Mouse (Mus musculus) heart, embryonic 10.5 days (tissue): Measurements from ENCODE around the gene Rab27a. TPM values are rescaled to one million over a fixed set of nuclear protein-coding genes. Genes with fewer than 3 reads are reported as not detected.
"Not testable (repeated sequence)": the region's sequence is repeated elsewhere in the genome, so short reads cannot be mapped to it uniquely, and the experiment has no call there.

Experiments used
- DNase-seq: peaks from one replicate; pipeline ENCODE4 v3.0.0-alpha.2; 2017; ENCODE audit warnings: low spot score
- H3K27ac ChIP-seq: fragments of 300-500 bp; sonication (generic); 2 replicates; pipeline ENCODE4 v1.5.1; 2016; ENCODE audit warnings: mild to moderate bottlenecking
- H3K27me3 ChIP-seq: fragments of 300-500 bp; sonication (generic); 2 replicates; pipeline ENCODE4 v1.6.1; 2016; ENCODE audit warnings: mild to moderate bottlenecking; ENCODE audit not compliant: poor library complexity, insufficient read depth, severe bottlenecking
- H3K36me3 ChIP-seq: fragments of 300-500 bp; sonication (generic); 2 replicates; pipeline ENCODE4 v1.6.1; 2016; ENCODE audit warnings: mild to moderate bottlenecking, moderate library complexity
- H3K4me1 ChIP-seq: fragments of 300-500 bp; sonication (generic); 2 replicates; pipeline ENCODE4 v1.6.1; 2016; ENCODE audit warnings: mild to moderate bottlenecking
- H3K4me3 ChIP-seq: fragments of 300-500 bp; sonication (generic); 2 replicates; pipeline ENCODE4 v1.5.1; 2016; ENCODE audit warnings: mild to moderate bottlenecking, moderate library complexity
- H3K9me3 ChIP-seq: fragments of 300-500 bp; sonication (generic); 2 replicates; pipeline ENCODE4 v1.6.1; 2016; ENCODE audit warnings: mild to moderate bottlenecking, moderate library complexity
- WGBS: fragments of 180-500 bp; shearing (Covaris S2); methylation state at CpG from one replicate; pipeline ENCODE4 v1.1.7; 2016; 5-methylcytosine and 5-hydroxymethylcytosine counted together
- polyA plus RNA-seq: library from polyadenylated mRNA; unstranded; fragments of >200 nt; fragmentation: Nextera tagmentation; extraction: Ambion mirVana; gene quantifications from 2 replicates; pipeline ENCODE4 v1.2.1, GENCODE M21; 2016

Gene Rab27a
- polyA plus RNA-seq, 1 experiment from 2014 or later: 3.5 TPM

- Histone ChIP-seq H3K9me3 (no peaks in the 10 kb centered on the region), H3K27ac (no peak overlapping the region), H3K27me3 (no peaks in the 10 kb centered on the region; the same call in 1 of the 2 replicates), H3K36me3 (no peaks in the 10 kb centered on the region), H3K4me1 (0 out of 2 replicates have a peak, but pooled peaks cover 6% of the 10 kb centered on the region), H3K4me3 (no peak overlapping the region)
- DNase-seq: no peak
- 70% methylated on average over 8 of the region's 8 CpGs for WGBS
Measured at GRCm38 (mm10) chr9:73050606-73051005, 6.0 kb downstream of the Rab27a start.

- 43% methylated on average over 10 of the region's 10 CpGs for WGBS
- DNase-seq: no peak
- no peak overlapping the region for H3K4me3 ChIP-seq
Measured at GRCm38 (mm10) chr9:73055441-73055911, 10.8 kb downstream of the Rab27a start.

GRCm38 (mm10) chr9:73059224-73059623 lies 14.6 kb downstream of the Rab27a start:
- no peaks in the 10 kb centered on the region for H3K36me3 ChIP-seq
- no peak overlapping the region for H3K27ac ChIP-seq
- no peak for DNase-seq
- H3K4me3 ChIP-seq: no peak overlapping the region
- peaks cover 14% of the 10 kb centered on the region for H3K4me1 ChIP-seq
- no peaks in the 10 kb centered on the region for H3K9me3 ChIP-seq
- no peaks in the 10 kb centered on the region for H3K27me3 ChIP-seq
- 83% methylated on average over 4 of the region's 4 CpGs for WGBS

More at GRCm38 (mm10) chr9:73055441-73055911, 10.8 kb downstream of the Rab27a start:
- no peak overlapping the region for H3K27ac ChIP-seq
- 0 out of 2 replicates have a peak, but pooled peaks cover 8% of the 10 kb centered on the region for H3K4me1 ChIP-seq
- H3K36me3 ChIP-seq: no peaks in the 10 kb centered on the region
- H3K27me3 ChIP-seq: no peaks in the 10 kb centered on the region
- H3K9me3 ChIP-seq: no peaks in the 10 kb centered on the region

- Histone ChIP-seq H3K27me3 (no peaks in the 10 kb centered on the region), H3K4me3 (peak overlapping the region; percentile 39), H3K27ac (peak overlapping the region; percentile 36), H3K4me1 (peaks cover 30% of the 10 kb centered on the region), H3K36me3 (no peaks in the 10 kb centered on the region), H3K9me3 (no peaks in the 10 kb centered on the region)
- WGBS: 20% methylated on average over 15 of the region's 15 CpGs
- DNase-seq: no peak
Measured at GRCm38 (mm10) chr9:73063621-73064290, 19.1 kb downstream of the Rab27a start.

GRCm38 (mm10) chr9:73067086-73067485 lies 22.4 kb downstream of the Rab27a start:
- H3K27ac ChIP-seq: no peak overlapping the region
- DNase-seq: no peak
- H3K36me3 ChIP-seq: no peaks in the 10 kb centered on the region
- peaks cover 42% of the 10 kb centered on the region for H3K4me1 ChIP-seq
- H3K4me3 ChIP-seq: peak overlapping the region; percentile 38
- no peaks in the 10 kb centered on the region for H3K27me3 ChIP-seq
- no peaks in the 10 kb centered on the region for H3K9me3 ChIP-seq
- WGBS: 33% methylated on average over 10 of the region's 10 CpGs

- peak overlapping the region; percentile 17; the same call in 1 of the 2 replicates for H3K27ac ChIP-seq
- no peaks in the 10 kb centered on the region for H3K36me3 ChIP-seq
- 0 out of 2 replicates have a peak overlapping the region, but pooled peaks have one; percentile 10 for H3K4me3 ChIP-seq
- H3K27me3 ChIP-seq: no peaks in the 10 kb centered on the region
- 23% methylated on average over 6 of the region's 6 CpGs for WGBS
- no peak for DNase-seq
- peaks cover 40% of the 10 kb centered on the region for H3K4me1 ChIP-seq
- no peaks in the 10 kb centered on the region for H3K9me3 ChIP-seq
Measured at GRCm38 (mm10) chr9:73068230-73068679, 23.6 kb downstream of the Rab27a start.

GRCm38 (mm10) chr9:73068688-73069087 lies 24.0 kb downstream of the Rab27a start:
- DNase-seq: no peak
- 65% methylated on average over 6 of the region's 6 CpGs for WGBS
- Histone ChIP-seq H3K27ac (no peak overlapping the region), H3K4me3 (no peak overlapping the region), H3K27me3 (no peaks in the 10 kb centered on the region), H3K36me3 (no peaks in the 10 kb centered on the region), H3K9me3 (no peaks in the 10 kb centered on the region), H3K4me1 (peaks cover 36% of the 10 kb centered on the region)

GRCm38 (mm10) chr9:73070971-73071659 lies 26.5 kb downstream of the Rab27a start:
- DNase-seq: no peak
- H3K36me3 ChIP-seq: no peaks in the 10 kb centered on the region
- no peak overlapping the region for H3K27ac ChIP-seq
- WGBS: 53% methylated on average over 10 of the region's 10 CpGs
- H3K4me1 ChIP-seq: peaks cover 33% of the 10 kb centered on the region
- no peaks in the 10 kb centered on the region for H3K27me3 ChIP-seq
- H3K9me3 ChIP-seq: no peaks in the 10 kb centered on the region
- no peak overlapping the region for H3K4me3 ChIP-seq

- H3K9me3 ChIP-seq: no peaks in the 10 kb centered on the region
- no peaks in the 10 kb centered on the region for H3K36me3 ChIP-seq
- H3K4me1 ChIP-seq: peaks cover 24% of the 10 kb centered on the region
- no peak overlapping the region for H3K27ac ChIP-seq
- no peak overlapping the region for H3K4me3 ChIP-seq
- 73% methylated on average over 8 of the region's 8 CpGs for WGBS
- DNase-seq: no peak
- no peaks in the 10 kb centered on the region for H3K27me3 ChIP-seq
Measured at GRCm38 (mm10) chr9:73072426-73072825, 27.8 kb downstream of the Rab27a start.

GRCm38 (mm10) chr9:73073169-73073568 lies 28.5 kb downstream of the Rab27a start:
- WGBS: 88% methylated on average over 5 of the region's 5 CpGs
- Histone ChIP-seq H3K4me1 (peaks cover 17% of the 10 kb centered on the region), H3K36me3 (no peaks in the 10 kb centered on the region), H3K4me3 (no peak overlapping the region), H3K9me3 (no peaks in the 10 kb centered on the region), H3K27ac (no peak overlapping the region), H3K27me3 (no peaks in the 10 kb centered on the region)
- DNase-seq: no peak

GRCm38 (mm10) chr9:73079349-73079748 lies 34.7 kb downstream of the Rab27a start:
- H3K27ac ChIP-seq, H3K4me1 ChIP-seq, H3K27me3 ChIP-seq, H3K4me3 ChIP-seq, H3K9me3 ChIP-seq, DNase-seq, H3K36me3 ChIP-seq: not testable (repeated sequence)
- WGBS: 82% methylated on average over 11 of the region's 12 CpGs

- no peak overlapping the region for H3K4me3 ChIP-seq
- H3K9me3 ChIP-seq: no peaks in the 10 kb centered on the region
- no peaks in the 10 kb centered on the region for H3K36me3 ChIP-seq
- no peak for DNase-seq
- no peaks in the 10 kb centered on the region for H3K4me1 ChIP-seq
- no peak overlapping the region for H3K27ac ChIP-seq
- H3K27me3 ChIP-seq: no peaks in the 10 kb centered on the region
- 43% methylated on average over 7 of the region's 7 CpGs for WGBS
Measured at GRCm38 (mm10) chr9:73079801-73080325, 35.2 kb downstream of the Rab27a start.
